Mouse (Mus musculus): ENCODE results near the gene Ceacam16.

DNA sequence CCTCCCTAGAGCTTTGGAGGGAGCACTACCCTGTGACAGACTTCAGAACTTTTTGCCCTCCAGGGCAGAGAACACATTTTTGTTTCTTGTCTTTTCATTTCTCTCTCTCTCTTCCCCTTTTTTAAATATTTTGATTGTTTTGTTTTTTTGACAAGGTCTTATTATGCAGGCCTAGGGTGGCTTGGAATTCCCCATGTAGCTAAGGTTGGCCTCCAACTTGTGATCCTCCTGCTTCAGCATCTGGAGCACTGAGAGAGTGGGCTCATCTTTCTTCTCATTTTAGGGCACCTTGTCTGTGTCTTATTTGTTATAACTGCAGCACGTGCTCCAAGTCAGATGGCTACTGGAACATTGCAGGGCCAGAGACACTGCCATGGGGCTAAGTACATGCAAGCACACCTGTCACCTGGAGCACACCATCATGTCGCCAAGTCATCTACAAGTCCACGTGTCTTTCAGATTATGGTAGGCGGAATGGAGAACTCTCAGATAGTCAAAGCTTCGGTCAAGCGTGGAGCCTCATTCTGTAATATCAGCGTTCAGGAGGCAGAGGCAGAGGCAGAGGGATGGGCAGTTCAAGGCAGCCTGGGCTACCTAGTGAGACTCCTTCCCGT, 54.6 kb downstream of the Ceacam16 start:
- TF ChIP-seq POLR2A (IDR thresholded peaks at IDR 0.05; ENCODE audit: control insufficient read depth, low read depth, low read length) (no peak), CTCF (IDR thresholded peaks at IDR 0.05; ENCODE audit: control insufficient read depth, insufficient read depth, insufficient replicate concordance, low read depth, low read length) (no peak)
